Mouse (Mus musculus) neural tube, embryonic 10.5 days (tissue): ENCODE measurements around the gene Ndufa5.

Experiments used
- DNase-seq: peaks from one replicate; pipeline ENCODE4 v3.0.0-alpha.2; 2017; ENCODE audit warnings: low spot score; ENCODE audit errors: extremely low spot score

Gene Ndufa5

GRCm38 (mm10) chr6:24527155-24528063, at the start of gene Ndufa5:
TSS of gene Ndufa5 (minus strand) at chr6:24528013.
- peak; percentile 91 for DNase-seq

GRCm38 (mm10) chr6:24573319-24573718, 45.5 kb upstream of the Ndufa5 start:
- no peak for DNase-seq

- DNase-seq = no peak
These were observed 44.6 kb upstream of the Ndufa5 start for GRCm38 (mm10) chr6:24572431-24572830.

GRCm38 (mm10) chr6:24571126-24571525, 43.3 kb upstream of the Ndufa5 start:
- no peak for DNase-seq

- DNase-seq = no peak
These were observed 42.5 kb upstream of the Ndufa5 start for GRCm38 (mm10) chr6:24570278-24570677.

- DNase-seq = no peak
These were observed 41.9 kb upstream of the Ndufa5 start for GRCm38 (mm10) chr6:24569711-24570110.

GRCm38 (mm10) chr6:24568963-24569362, 41.1 kb upstream of the Ndufa5 start:
- DNase-seq = no peak

GRCm38 (mm10) chr6:24564886-24565285, 37.1 kb upstream of the Ndufa5 start:
- DNase-seq = no peak

GRCm38 (mm10) chr6:24564081-24564480, 36.3 kb upstream of the Ndufa5 start:
- DNase-seq = no peak

GRCm38 (mm10) chr6:24555488-24555887, 27.7 kb upstream of the Ndufa5 start:
- no peak for DNase-seq

- no peak for DNase-seq
These were observed 26.7 kb upstream of the Ndufa5 start for GRCm38 (mm10) chr6:24554427-24555086.

- no peak for DNase-seq
These were observed 24.2 kb upstream of the Ndufa5 start for GRCm38 (mm10) chr6:24552046-24552445.

- DNase-seq = no peak
These were observed 22.0 kb upstream of the Ndufa5 start for GRCm38 (mm10) chr6:24549801-24550200.

- DNase-seq = no peak
These were observed 19.1 kb upstream of the Ndufa5 start for GRCm38 (mm10) chr6:24546716-24547420.

- no peak for DNase-seq
These were observed 15.3 kb upstream of the Ndufa5 start for GRCm38 (mm10) chr6:24543119-24543591.

- DNase-seq = no peak
These were observed 14.6 kb upstream of the Ndufa5 start for GRCm38 (mm10) chr6:24542393-24542792.

- DNase-seq = no peak
These were observed 12.3 kb upstream of the Ndufa5 start for GRCm38 (mm10) chr6:24540106-24540505.

- DNase-seq = no peak
These were observed 10.6 kb upstream of the Ndufa5 start for GRCm38 (mm10) chr6:24538435-24538834.

- DNase-seq = no peak
These were observed 5.0 kb upstream of the Ndufa5 start for GRCm38 (mm10) chr6:24532804-24533203.

- no peak for DNase-seq
These were observed 3.1 kb upstream of the Ndufa5 start for GRCm38 (mm10) chr6:24530711-24531420.

- no peak for DNase-seq
These were observed 2.4 kb upstream of the Ndufa5 start for GRCm38 (mm10) chr6:24530166-24530565.

- no peak for DNase-seq
These were observed 141 bp upstream of the Ndufa5 start, which contains the start of gene Asb15 for GRCm38 (mm10) chr6:24528064-24528243. TSS of gene Asb15 (plus strand) at chr6:24528144.
